Mouse (Mus musculus) spleen, postnatal 36 days (tissue): ENCODE data around the gene Slc35b2.

Experiments used
- DNase-seq, 2 experiments: peaks; one replicate each; pipeline ENCODE4 v3.0.0; 2022; ENCODE audit warnings: low spot score in 2 of 2, mixed read lengths in 1 of 2

The Slc35b2 gene

DNA sequence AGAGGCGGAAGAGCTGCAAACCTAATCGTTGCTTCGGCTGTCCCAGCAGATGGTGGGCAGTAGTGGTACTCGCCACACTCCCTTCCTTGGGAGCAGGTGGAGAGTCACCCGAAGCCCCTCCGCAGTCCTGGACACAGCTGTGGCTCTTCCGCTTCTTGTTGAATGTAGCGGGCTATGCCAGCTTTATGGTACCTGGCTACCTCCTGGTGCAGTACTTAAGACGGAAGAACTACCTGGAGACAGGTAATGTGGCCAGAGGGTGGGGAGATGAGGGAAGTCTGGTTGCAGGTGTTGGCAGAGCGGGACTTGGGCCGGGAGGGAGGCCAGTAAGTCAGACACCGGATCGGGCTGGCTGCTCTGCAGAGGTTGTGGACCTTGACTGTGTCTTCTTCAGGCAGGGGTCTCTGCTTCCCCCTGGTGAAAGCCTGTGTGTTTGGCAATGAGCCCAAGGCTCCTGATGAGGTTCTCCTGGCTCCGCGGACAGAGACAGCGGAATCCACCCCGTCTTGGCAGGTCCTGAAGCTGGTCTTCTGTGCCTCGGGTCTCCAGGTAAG lies 934 bp downstream of the Slc35b2 start:
- DNase-seq, result no peak

- no peak for DNase-seq
These were observed 1.4 kb downstream of the Slc35b2 start for GRCm38 (mm10) chr17:45565103-45565502.

DNA sequence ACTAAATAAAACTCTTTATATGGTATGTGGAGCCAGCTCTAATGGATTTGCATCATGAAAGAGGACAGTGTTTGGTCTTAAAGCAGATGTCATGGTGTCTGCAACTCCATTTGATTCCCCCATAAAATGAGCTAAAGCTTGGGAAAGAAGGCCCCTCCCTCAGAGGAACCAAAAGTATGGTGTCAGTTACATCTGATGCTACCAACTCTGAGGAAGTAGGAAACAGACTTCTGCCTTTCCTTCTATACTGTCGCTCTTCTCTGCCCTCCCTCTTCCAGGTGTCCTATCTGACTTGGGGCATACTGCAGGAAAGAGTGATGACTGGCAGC lies 2.3 kb downstream of the Slc35b2 start:
- no peak for DNase-seq

GRCm38 (mm10) chr17:45566360-45567161 lies 2.9 kb downstream of the Slc35b2 start:
- no peak for DNase-seq

DNA sequence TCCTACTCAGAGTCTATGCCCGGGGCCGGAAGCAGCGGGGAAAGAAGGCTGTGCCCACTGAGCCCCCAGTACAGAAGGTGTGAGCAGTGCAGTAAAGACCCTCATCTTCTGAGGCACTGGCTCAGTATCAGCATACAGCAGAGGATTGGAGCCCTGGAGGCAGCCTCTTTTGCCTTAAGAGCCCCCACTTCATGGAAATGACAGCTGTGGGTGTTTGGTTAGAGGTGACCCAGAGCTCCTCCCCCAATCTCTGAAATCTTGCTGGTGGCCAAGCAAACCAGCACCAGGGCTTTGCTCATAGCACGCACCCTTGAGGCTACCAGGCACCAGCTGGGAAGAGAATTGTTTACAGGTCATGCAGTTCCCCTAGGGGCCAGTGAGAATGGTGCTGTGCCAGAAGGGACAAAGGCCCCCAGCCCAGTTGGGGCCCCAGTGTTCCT lies 3.5 kb downstream of the Slc35b2 start:
- no peak for DNase-seq

- no peak for DNase-seq
These were observed 5.3 kb downstream of the Slc35b2 start for GRCm38 (mm10) chr17:45568990-45569389.

- DNase-seq, result no peak
These were observed 6.3 kb downstream of the Slc35b2 start for GRCm38 (mm10) chr17:45569999-45570398.

DNA sequence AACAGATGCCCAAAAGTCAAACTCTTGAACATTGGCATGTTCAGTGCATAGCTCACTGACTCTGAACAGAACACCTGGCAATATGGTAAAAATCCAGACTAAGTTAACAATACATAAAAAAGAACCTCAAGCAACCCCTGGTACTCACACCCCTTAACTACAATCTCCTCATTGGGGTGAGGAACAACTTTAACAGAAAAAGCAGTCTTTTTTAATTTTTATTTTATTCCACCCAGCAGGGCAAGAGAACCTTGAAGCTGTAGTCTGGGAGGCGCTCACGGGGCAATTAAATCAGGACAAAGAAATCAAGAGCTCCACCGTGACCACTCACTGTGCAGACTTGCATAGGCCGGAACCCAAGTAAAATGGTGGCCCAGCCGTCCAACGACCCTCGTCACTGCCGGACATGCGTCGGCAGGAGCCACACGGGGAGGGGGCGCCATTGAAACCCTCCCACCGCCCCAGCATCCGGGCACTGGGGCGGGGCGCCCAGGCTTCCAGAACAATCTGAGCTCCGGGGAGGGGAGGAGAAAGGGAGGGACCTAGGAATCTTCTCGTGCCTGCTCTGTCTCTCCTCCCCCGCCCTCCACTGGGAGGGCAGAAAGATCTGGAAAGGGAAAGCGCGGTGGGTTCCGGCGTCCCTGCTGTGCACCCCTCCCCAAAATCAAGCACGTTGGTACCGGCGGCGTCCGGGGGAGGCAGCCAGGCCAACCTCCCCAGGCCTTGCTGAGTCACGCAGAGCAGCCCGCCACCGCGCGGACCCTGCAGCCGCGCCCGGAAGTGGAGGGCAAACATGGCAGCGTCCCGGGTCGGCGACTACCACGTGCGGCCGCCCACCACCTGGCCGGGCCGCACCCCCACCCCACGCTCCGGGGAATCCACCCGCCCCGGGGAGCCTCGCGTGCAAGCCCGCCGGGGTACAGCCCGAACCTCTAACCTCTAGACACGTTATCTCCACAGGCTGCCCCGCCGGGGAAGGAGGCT lies 8.7 kb downstream of the Slc35b2 start:
- DNase-seq, result peak; percentile 62 to 64

- peak; percentile 98 for DNase-seq
These were observed 9.6 kb downstream of the Slc35b2 start, which contains the start of gene Hsp90ab1 for GRCm38 (mm10) chr17:45573087-45573779. Hsp90ab1 (minus strand) TSS chr17:45573271.

- peak; percentile 94 to 95 for DNase-seq
These were observed 10.1 kb downstream of the Slc35b2 start for GRCm38 (mm10) chr17:45573780-45574123.

- DNase-seq, result peak; percentile 80 to 82
These were observed 10.6 kb downstream of the Slc35b2 start for GRCm38 (mm10) chr17:45574129-45574761.

DNA sequence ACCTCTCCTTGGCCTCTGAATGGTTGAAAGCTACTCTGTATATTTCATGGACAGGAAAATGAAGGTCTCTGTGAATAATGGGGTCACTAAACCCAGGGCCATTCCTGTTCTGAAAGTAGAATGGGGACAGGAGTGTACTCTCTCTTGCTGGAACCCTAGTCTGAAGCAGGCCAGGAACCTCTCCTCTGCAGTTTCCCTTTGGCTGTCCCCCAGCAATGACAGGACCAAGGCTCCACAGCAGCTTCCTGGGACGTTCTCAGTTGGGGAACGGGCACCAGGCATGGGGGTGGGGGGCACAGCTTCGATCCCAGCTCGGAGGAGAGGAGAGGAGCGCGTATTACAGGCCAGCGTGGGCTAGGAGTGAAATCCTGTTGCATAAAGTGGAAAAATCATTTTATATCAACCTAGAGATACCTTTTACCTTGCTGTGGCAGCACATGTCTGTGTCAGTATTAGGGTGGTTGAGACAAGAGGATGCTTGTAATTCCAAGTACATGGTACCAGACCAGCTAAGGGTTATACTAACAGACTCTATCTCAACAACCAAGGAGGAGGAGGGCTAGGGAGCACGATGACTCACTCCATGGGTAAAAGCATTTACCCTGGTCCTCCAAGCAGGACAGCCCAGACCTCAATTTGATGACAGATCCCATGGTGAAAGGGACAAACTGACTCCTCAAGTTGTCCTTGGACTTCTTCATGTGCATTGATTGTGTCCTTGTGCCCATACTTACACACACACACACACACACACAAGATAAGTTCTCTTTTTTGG lies 11.6 kb downstream of the Slc35b2 start:
- DNase-seq, result no peak

GRCm38 (mm10) chr17:45578242-45578641 lies 14.6 kb downstream of the Slc35b2 start:
- DNase-seq, result no peak

GRCm38 (mm10) chr17:45578843-45579242 lies 15.2 kb downstream of the Slc35b2 start:
- DNase-seq, result no peak

GRCm38 (mm10) chr17:45579554-45579953 lies 15.9 kb downstream of the Slc35b2 start:
- no peak for DNase-seq

DNA sequence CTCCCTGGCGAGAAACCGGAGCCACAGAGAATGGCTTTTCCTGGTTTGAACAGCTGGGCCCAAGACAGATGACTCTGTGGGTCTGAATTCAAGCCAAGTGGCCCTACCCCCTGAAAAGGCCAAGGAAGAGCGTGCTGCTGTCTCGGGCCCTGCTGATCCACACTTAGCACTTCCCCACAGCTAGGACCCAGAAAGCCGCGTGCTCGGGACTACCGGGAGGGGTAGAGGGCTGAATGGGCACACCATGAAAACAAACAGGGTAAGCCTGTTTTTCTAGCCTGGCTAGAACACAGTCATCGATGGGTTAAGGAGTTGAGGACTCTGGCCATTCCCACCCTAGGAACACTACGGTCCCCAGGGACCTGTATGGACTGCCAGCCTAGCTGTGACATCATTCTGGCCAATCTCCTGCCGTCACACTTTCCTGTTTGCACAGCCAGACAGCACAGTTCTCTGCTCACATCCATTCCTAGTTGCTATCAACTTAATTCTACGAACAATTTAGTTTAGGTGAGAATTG lies 17.3 kb downstream of the Slc35b2 start:
- no peak for DNase-seq

DNA sequence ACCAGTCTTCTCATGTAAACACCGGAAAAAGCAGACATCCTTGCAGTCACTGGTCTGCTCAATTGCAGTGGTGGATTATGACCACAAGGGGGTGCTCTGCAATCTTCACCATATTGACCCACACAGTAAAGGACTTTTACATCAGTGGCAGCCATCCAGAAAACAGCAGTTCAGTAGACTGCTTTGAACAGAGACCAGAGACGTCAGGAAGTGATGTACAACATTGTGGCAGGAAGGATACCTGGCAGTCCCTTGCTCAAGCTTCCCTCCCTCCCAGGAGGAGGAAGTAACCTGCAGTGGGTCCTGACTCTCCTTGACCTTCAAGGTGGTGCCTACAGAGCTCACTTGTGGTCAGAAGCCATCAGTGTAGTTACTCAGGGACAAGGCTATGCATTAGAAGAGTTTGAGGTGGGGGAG lies 17.9 kb downstream of the Slc35b2 start:
- DNase-seq, result peak; percentile 55 to 74

GRCm38 (mm10) chr17:45582188-45582587 lies 18.5 kb downstream of the Slc35b2 start:
- DNase-seq, result peak in 1 of 2 experiments; percentile 42

GRCm38 (mm10) chr17:45582715-45583355 lies 19.2 kb downstream of the Slc35b2 start:
- DNase-seq, result peak; percentile 40 to 49
